Comparison of ENCODE assay signal across 15 mouse cellular contexts in the genomic region with DNA sequence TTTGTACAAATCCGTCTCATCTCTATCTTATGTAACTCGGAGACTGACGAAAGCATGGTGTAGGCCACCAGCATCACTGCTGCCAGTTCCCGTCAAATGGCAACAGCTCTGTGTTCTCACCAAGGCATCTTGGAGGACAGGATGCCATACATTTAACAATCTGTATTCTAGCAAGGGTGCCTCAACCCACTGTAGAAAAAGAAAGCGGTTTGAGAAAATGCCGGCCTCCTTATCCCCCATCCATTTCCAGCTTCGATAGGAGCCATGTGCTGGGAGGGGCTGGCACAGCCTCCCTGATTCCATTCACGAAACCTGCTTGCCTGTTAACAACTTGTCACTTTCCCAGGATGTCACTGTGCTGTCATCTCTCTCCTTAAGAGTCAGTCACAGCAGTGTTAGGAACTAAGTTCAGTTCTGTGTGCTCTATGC.
DNase-seq lines count a peak whose midpoint lies in the region; ATAC-seq and TF ChIP-seq lines count a peak whose summit lies in the region.
"Had no signal": no experiment of that assay in that cellular context is flagged by ENCODE, and none has a peak within 500 bp of the region (broad histone marks: within the 10 kb centered on the region; RNA-seq: fewer than 3 reads in every experiment).

No protein-coding gene starts in this region.

- WGBS in cerebellum, adult 2 months = 42% methylated on average over 8 of the region's 8 CpGs
- 80% methylated on average over 8 of the region's 8 CpGs for WGBS in hindbrain, embryonic 13.5 days
- 62% methylated on average over 8 of the region's 8 CpGs for WGBS in hindbrain, embryonic 16.5 days
- 47% methylated on average over 8 of the region's 8 CpGs for WGBS in forebrain, postnatal 0 days

- H3K4me2 ChIP-seq in hindbrain, embryonic 13.5 days = no peak overlapping the region
- no peak overlapping the region for H3K4me2 ChIP-seq in hindbrain, embryonic 16.5 days (ENCODE audit: low read length)
- no peak overlapping the region for H3K4me2 ChIP-seq in forebrain, postnatal 0 days (ENCODE audit: low read depth)
- H3K4me2 ChIP-seq: liver, embryonic 13.5 days; midbrain, embryonic 15.5 days; neural tube, embryonic 15.5 days had no signal

- peak; percentile 43 to 61 for DNase-seq in cerebellum, adult 2 months
- DNase-seq in cerebellum, postnatal 14 days = no peak
- DNase-seq in forebrain, postnatal 0 days = peak; percentile 80
- peak; percentile 60 to 64 for DNase-seq in left cerebral cortex, postnatal 14 days (ENCODE audit: low spot score in 2 of 2)
- no peak for DNase-seq in spleen, postnatal 10 days (ENCODE audit: low spot score in 2 of 2)
- DNase-seq: adrenal gland, postnatal 25 days; heart, postnatal 36 days; kidney, adult 11 months; liver, embryonic 13.5 days; lung, postnatal 14 days had no signal

- peaks cover 26% of the 10 kb centered on the region for H3K4me1 ChIP-seq in cerebellum, adult 2 months (ENCODE audit: control insufficient read depth, insufficient read depth, low read length)
- peaks cover 34% of the 10 kb centered on the region for H3K4me1 ChIP-seq in hindbrain, embryonic 13.5 days (replicated peaks)
- no peaks in the 10 kb centered on the region; the same call in 1 of the 2 replicates for H3K4me1 ChIP-seq in hindbrain, embryonic 16.5 days (ENCODE audit: control insufficient read depth, insufficient read depth, low read depth, low read length)
- no peaks in the 10 kb centered on the region for H3K4me1 ChIP-seq in forebrain, postnatal 0 days (ENCODE audit: insufficient read depth)

- no peak overlapping the region for H3K4me3 ChIP-seq in cerebellum, adult 2 months (replicated peaks; ENCODE audit: insufficient read depth, low read depth, low read length)
- H3K4me3 ChIP-seq in hindbrain, embryonic 13.5 days = no peak overlapping the region
- H3K4me3 ChIP-seq in hindbrain, embryonic 16.5 days (ENCODE audit: low read length) = no peak overlapping the region
- H3K4me3 ChIP-seq in forebrain, postnatal 0 days (ENCODE audit: low read depth, low read length) = no peak overlapping the region
- H3K4me3 ChIP-seq: liver, embryonic 13.5 days; midbrain, embryonic 15.5 days; neural tube, embryonic 15.5 days had no signal

- H3K9ac ChIP-seq in hindbrain, embryonic 13.5 days = peak overlapping the region; percentile 35; the same call in 1 of the 2 replicates
- no peak overlapping the region for H3K9ac ChIP-seq in hindbrain, embryonic 16.5 days (ENCODE audit: low read depth, low read length)
- no peak overlapping the region for H3K9ac ChIP-seq in forebrain, postnatal 0 days
- H3K9ac ChIP-seq: liver, embryonic 13.5 days; midbrain, embryonic 15.5 days; neural tube, embryonic 15.5 days had no signal

- TF ChIP-seq CTCF in cerebellum, adult 2 months (IDR thresholded peaks at IDR 0.05; ENCODE audit: borderline replicate concordance, insufficient read depth, low read depth, low read length) = no peak
- no peak for TF ChIP-seq CTCF in forebrain, postnatal 0 days (IDR thresholded peaks at IDR 0.05; ENCODE audit: low read depth)

- intact Hi-C loops in left cerebral cortex, postnatal 14 days (cut with DNase I) = loop anchor here (5.0 kb wide), 1 partner anchor 41 kb away; no protein-coding TSS in a partner anchor

- TF ChIP-seq POLR2A in cerebellum, adult 2 months (IDR thresholded peaks at IDR 0.05; ENCODE audit: borderline replicate concordance, insufficient read depth, low read length) = no peak

- no peak overlapping the region for H3K27ac ChIP-seq in cerebellum, adult 2 months (ENCODE audit: insufficient read depth, low read length)
- no peak overlapping the region for H3K27ac ChIP-seq in hindbrain, embryonic 13.5 days
- no peak overlapping the region for H3K27ac ChIP-seq in hindbrain, embryonic 16.5 days (ENCODE audit: low read depth, low read length)
- peak overlapping the region; percentile 58 for H3K27ac ChIP-seq in forebrain, postnatal 0 days (ENCODE audit: low read depth, low read length)
- H3K27ac ChIP-seq: liver, embryonic 13.5 days; midbrain, embryonic 15.5 days; neural tube, embryonic 15.5 days had no signal

- H3K36me3 ChIP-seq in hindbrain, embryonic 13.5 days = no peaks in the 10 kb centered on the region
- H3K36me3 ChIP-seq in hindbrain, embryonic 16.5 days (ENCODE audit: control insufficient read depth, insufficient read depth, low read length) = no peaks in the 10 kb centered on the region
- no peaks in the 10 kb centered on the region for H3K36me3 ChIP-seq in forebrain, postnatal 0 days (ENCODE audit: insufficient read depth)
- H3K36me3 ChIP-seq: liver, embryonic 13.5 days; midbrain, embryonic 15.5 days; neural tube, embryonic 15.5 days had no signal

- ATAC-seq in hindbrain, embryonic 13.5 days (ENCODE audit: low FRiP score) = no peak
- ATAC-seq in hindbrain, embryonic 16.5 days = no peak
- peak; percentile 92 for ATAC-seq in forebrain, postnatal 0 days
- no peak for ATAC-seq in granulocyte monocyte progenitor cell, adult 5-6 weeks (replicated peaks; ENCODE audit: poor library complexity, severe bottlenecking)
- ATAC-seq: midbrain, embryonic 15.5 days had no signal

- no peaks in the 10 kb centered on the region for H3K9me3 ChIP-seq in hindbrain, embryonic 13.5 days
- H3K9me3 ChIP-seq in hindbrain, embryonic 16.5 days (ENCODE audit: control insufficient read depth, low read length) = no peaks in the 10 kb centered on the region
- no peaks in the 10 kb centered on the region for H3K9me3 ChIP-seq in forebrain, postnatal 0 days (ENCODE audit: low read length)
- H3K9me3 ChIP-seq: liver, embryonic 13.5 days; midbrain, embryonic 15.5 days; neural tube, embryonic 15.5 days had no signal

- H3K27me3 ChIP-seq in cerebellum, adult 2 months (ENCODE audit: control insufficient read depth, insufficient read depth, low read length) = no peaks in the 10 kb centered on the region
- H3K27me3 ChIP-seq in hindbrain, embryonic 13.5 days = no peaks in the 10 kb centered on the region
- no peaks in the 10 kb centered on the region for H3K27me3 ChIP-seq in hindbrain, embryonic 16.5 days (replicated peaks; ENCODE audit: control insufficient read depth, insufficient read depth, low read length)
- no peaks in the 10 kb centered on the region for H3K27me3 ChIP-seq in forebrain, postnatal 0 days (ENCODE audit: insufficient read depth, low read length)
- H3K27me3 ChIP-seq: liver, embryonic 13.5 days; midbrain, embryonic 15.5 days; neural tube, embryonic 15.5 days had no signal

Comparison
In these comparisons a context has a peak if more than half of its experiments do, and no peak if none do; other contexts are left out.
1. DNase-seq: peak in cerebellum, adult 2 months (2 of 2), forebrain, postnatal 0 days (single experiment) and left cerebral cortex, postnatal 14 days (2 of 2); none in cerebellum, postnatal 14 days (0 of 2) and spleen, postnatal 10 days (0 of 2).